Mouse (Mus musculus): Measurements from ENCODE around the gene Ppm1d. TPM values are rescaled to one million over a fixed set of nuclear protein-coding genes. Genes with fewer than 3 reads are reported as not detected.

Gene Ppm1d
- polyA plus RNA-seq, 1 experiment, result 12.8 TPM

DNA sequence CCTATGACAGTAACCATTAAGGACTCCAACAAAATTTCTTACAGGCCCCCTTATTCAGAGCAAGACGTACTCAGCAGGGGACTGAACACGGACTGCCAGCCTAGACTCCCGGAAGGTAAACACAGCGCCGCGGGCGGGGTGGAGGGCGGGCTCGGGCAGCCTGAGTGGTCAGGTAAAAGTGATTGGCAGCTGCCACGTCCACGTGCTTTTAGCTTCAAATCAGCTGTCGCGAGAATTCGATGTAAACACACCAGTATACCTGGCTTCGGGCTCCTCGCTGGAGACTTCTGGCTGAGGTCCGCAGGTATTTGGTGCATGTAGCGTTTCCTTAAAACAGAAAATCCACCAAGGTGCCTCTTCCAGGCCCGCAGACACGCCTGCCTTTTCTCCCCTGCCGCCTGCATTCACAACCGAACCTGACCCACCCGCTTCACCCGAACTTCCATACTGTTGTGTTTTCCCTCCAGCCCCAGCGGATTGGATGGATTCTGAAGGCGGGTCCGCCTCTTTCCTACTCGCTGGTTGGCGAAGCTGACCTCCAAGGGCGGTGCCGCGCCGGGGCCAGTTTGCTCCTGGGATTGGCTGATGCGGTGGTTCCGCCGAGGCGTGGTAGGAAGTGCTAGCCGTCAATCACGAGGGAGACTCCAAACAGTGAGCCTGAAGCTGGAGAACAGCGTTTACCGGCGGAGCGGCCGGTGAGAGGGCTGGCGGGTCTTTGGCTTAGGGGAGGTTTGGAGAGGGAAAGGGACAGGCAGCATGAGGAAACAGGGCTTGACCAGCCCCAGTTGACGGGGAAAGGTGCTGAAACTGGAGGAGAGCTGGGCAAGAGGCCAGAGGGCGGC is 41.7 kb downstream of the Ppm1d start, which contains the start of gene Bcas3:
Gene Bcas3, plus strand, starts transcription at position 629 of the 842 bp plus-strand sequence.
- Histone ChIP-seq H3K27ac (ENCODE audit: control insufficient read depth, insufficient read depth, low read length) (peak within 1 kb of the TSS; percentile 72), H3K36me3 (ENCODE audit: control insufficient read depth, insufficient read depth, low read length) (no peaks in the 10 kb centered on the region), H3K4me3 (ENCODE audit: control insufficient read depth, insufficient read depth, low read length) (peak within 1 kb of the TSS; percentile 78), H3K4me1 (replicated peaks; ENCODE audit: control insufficient read depth, insufficient read depth, low read length) (no peaks in the 10 kb centered on the region), H3K27me3 (ENCODE audit: control insufficient read depth, insufficient read depth, low read length) (no peaks in the 10 kb centered on the region)
- DNase-seq, result peak; percentile 99
- TF ChIP-seq POLR2A (IDR thresholded peaks at IDR 0.05; ENCODE audit: control insufficient read depth, extremely low read depth, insufficient read depth, low read length, poor library complexity), result peak; percentile 97
- TF ChIP-seq CTCF (IDR thresholded peaks at IDR 0.05; ENCODE audit: borderline replicate concordance, control insufficient read depth, extremely low read depth, insufficient read depth, low read length, poor library complexity), result peak; percentile 74; the same call in 1 of the 2 replicates
- under 1% methylated on average over 47 of the region's 47 CpGs for WGBS

DNA sequence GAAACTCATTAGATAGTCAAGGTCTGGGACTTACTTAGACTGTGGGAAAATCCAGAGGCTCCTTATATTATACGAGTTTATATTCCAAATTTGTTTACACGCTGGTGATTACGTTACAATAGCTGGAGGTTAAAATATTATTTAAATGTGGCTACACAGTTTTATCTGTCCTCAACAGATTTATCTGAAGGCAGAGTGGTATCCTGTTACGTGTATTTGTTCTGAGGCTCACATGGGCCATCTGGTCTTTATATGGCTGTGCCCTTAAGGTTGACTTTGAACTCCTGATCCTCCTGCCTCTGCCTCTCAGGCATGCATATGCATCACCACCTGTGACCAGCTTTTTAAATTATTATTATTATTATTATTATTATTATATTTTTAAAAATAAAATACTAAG is 42.8 kb downstream of the Ppm1d start:
- Histone ChIP-seq H3K27me3 (ENCODE audit: control insufficient read depth, insufficient read depth, low read length) (no peaks in the 10 kb centered on the region), H3K4me1 (replicated peaks; ENCODE audit: control insufficient read depth, insufficient read depth, low read length) (no peaks in the 10 kb centered on the region), H3K27ac (ENCODE audit: control insufficient read depth, insufficient read depth, low read length) (no peak overlapping the region), H3K4me3 (ENCODE audit: control insufficient read depth, insufficient read depth, low read length) (no peak overlapping the region), H3K36me3 (ENCODE audit: control insufficient read depth, insufficient read depth, low read length) (no peaks in the 10 kb centered on the region)
- WGBS, result 85% methylated on average over 4 of the region's 4 CpGs
- no peak for TF ChIP-seq CTCF (IDR thresholded peaks at IDR 0.05; ENCODE audit: borderline replicate concordance, control insufficient read depth, extremely low read depth, insufficient read depth, low read length, poor library complexity)
- no peak for TF ChIP-seq POLR2A (IDR thresholded peaks at IDR 0.05; ENCODE audit: control insufficient read depth, extremely low read depth, insufficient read depth, low read length, poor library complexity)
- DNase-seq, result no peak

DNA sequence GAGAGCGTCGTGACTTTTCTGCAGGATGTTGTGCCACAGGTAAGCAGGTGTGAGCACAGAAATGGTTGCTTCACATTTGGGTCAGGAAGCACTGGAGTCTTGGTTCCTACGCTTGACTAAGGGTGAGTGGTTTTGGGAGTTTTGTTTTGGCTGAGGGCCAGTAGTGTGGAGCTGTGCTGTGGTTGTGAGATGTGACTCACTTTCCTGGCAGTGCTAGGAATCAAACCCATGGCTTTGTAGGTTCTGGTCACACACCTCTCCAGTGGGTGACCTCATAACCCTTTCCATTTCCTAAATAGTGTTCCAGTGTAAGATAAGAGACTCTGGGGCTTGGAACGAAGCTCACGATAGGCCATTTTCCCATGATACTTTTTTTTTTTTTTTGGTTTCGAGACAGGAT is 48.6 kb downstream of the Ppm1d start:
- no peak for DNase-seq

DNA sequence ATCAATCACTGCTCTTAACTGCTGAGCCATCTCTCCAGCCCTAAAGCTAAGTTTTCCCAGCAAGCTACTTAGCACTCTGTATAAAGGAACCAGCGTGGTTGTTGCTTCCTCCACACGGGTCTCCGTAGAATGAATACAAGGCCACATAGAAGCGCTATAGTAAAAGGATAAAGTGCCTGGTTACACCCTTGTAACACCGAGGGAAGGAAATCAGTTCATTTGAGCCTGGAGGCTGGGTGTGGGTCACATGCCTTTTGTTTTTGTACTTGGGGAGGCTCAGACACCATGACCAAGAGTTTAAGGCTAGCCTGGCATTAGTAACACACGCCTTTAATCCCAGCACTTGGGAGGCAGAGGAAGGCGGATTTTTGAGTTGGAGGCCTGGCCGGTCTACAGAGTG is 50.6 kb downstream of the Ppm1d start:
- DNase-seq, result no peak
- Histone ChIP-seq H3K27ac (ENCODE audit: control insufficient read depth, insufficient read depth, low read length) (no peak overlapping the region), H3K36me3 (ENCODE audit: control insufficient read depth, insufficient read depth, low read length) (peaks cover 17% of the 10 kb centered on the region), H3K4me3 (ENCODE audit: control insufficient read depth, insufficient read depth, low read length) (no peak overlapping the region), H3K27me3 (ENCODE audit: control insufficient read depth, insufficient read depth, low read length) (no peaks in the 10 kb centered on the region), H3K4me1 (replicated peaks; ENCODE audit: control insufficient read depth, insufficient read depth, low read length) (no peaks in the 10 kb centered on the region)
- WGBS, result 95% methylated on average over 8 of the region's 8 CpGs
- no peak for TF ChIP-seq POLR2A (IDR thresholded peaks at IDR 0.05; ENCODE audit: control insufficient read depth, extremely low read depth, insufficient read depth, low read length, poor library complexity)
- TF ChIP-seq CTCF (IDR thresholded peaks at IDR 0.05; ENCODE audit: borderline replicate concordance, control insufficient read depth, extremely low read depth, insufficient read depth, low read length, poor library complexity), result no peak

More for the DNA sequence above, 48.6 kb downstream of the Ppm1d start:
- TF ChIP-seq CTCF (IDR thresholded peaks at IDR 0.05; ENCODE audit: borderline replicate concordance, control insufficient read depth, extremely low read depth, insufficient read depth, low read length, poor library complexity) (no peak), POLR2A (IDR thresholded peaks at IDR 0.05; ENCODE audit: control insufficient read depth, extremely low read depth, insufficient read depth, low read length, poor library complexity) (no peak)
- Histone ChIP-seq H3K4me1 (replicated peaks; ENCODE audit: control insufficient read depth, insufficient read depth, low read length) (no peaks in the 10 kb centered on the region), H3K4me3 (ENCODE audit: control insufficient read depth, insufficient read depth, low read length) (no peak overlapping the region), H3K27ac (ENCODE audit: control insufficient read depth, insufficient read depth, low read length) (no peak overlapping the region), H3K27me3 (ENCODE audit: control insufficient read depth, insufficient read depth, low read length) (no peaks in the 10 kb centered on the region), H3K36me3 (ENCODE audit: control insufficient read depth, insufficient read depth, low read length) (peaks cover 4% of the 10 kb centered on the region; the same call in 1 of the 2 replicates)
- WGBS, result 94% methylated on average over 6 of the region's 6 CpGs

DNA sequence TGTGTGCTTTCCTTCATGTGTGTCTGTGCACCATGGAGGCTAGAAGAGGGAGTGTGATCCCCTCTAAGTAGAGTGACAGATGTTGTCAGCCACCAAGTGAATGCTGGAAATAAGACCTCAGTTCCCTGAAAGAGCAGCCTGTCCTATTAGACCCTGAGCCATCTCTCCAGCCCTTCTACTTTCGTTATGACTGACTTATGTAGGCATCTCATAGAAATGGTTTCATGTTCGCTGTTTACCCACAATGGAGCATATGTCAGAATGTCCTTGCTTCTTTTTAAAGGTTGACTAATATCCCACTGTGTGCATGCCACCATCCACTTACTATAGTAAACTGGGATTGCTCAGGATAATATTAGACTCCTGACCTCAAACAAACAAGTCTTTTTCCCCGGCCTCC is 55.1 kb downstream of the Ppm1d start:
- H3K27me3 ChIP-seq (ENCODE audit: control insufficient read depth, insufficient read depth, low read length), result no peaks in the 10 kb centered on the region
- H3K4me3 ChIP-seq (ENCODE audit: control insufficient read depth, insufficient read depth, low read length), result no peak overlapping the region
- no peaks in the 10 kb centered on the region for H3K4me1 ChIP-seq (replicated peaks; ENCODE audit: control insufficient read depth, insufficient read depth, low read length)
- peaks cover 26% of the 10 kb centered on the region for H3K36me3 ChIP-seq (ENCODE audit: control insufficient read depth, insufficient read depth, low read length)
- no peak for DNase-seq
- TF ChIP-seq CTCF (IDR thresholded peaks at IDR 0.05; ENCODE audit: borderline replicate concordance, control insufficient read depth, extremely low read depth, insufficient read depth, low read length, poor library complexity) (no peak), POLR2A (IDR thresholded peaks at IDR 0.05; ENCODE audit: control insufficient read depth, extremely low read depth, insufficient read depth, low read length, poor library complexity) (no peak)
- 95% methylated on average over 3 of the region's 3 CpGs for WGBS
- no peak overlapping the region for H3K27ac ChIP-seq (ENCODE audit: control insufficient read depth, insufficient read depth, low read length)

DNA sequence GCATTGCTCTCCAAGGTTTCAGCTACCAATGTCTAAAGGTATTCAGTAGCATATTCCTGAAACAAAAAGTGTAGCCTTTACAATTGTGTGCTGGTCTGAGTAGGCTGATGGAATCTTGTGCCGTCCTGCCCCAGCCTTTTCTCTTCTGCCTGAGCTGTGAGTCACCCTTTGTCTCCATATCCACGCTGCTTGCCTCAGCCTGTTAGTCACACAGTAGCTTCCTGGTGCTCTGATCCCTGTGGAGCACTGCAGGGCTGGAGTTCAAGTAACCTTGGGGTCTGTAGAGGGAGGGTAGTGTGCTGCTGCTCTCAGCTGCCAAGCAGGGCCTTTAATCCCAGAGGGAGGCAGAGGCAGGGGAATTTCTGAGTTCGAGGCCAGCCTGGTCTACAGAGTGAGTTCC is 56.8 kb downstream of the Ppm1d start:
- DNase-seq, result no peak
- 92% methylated on average over 3 of the region's 3 CpGs for WGBS
- H3K4me1 ChIP-seq (replicated peaks; ENCODE audit: control insufficient read depth, insufficient read depth, low read length), result no peaks in the 10 kb centered on the region
- H3K27ac ChIP-seq (ENCODE audit: control insufficient read depth, insufficient read depth, low read length), result no peak overlapping the region
- H3K36me3 ChIP-seq (ENCODE audit: control insufficient read depth, insufficient read depth, low read length), result peaks cover 24% of the 10 kb centered on the region
- H3K4me3 ChIP-seq (ENCODE audit: control insufficient read depth, insufficient read depth, low read length), result no peak overlapping the region
- no peak for TF ChIP-seq POLR2A (IDR thresholded peaks at IDR 0.05; ENCODE audit: control insufficient read depth, extremely low read depth, insufficient read depth, low read length, poor library complexity)
- no peaks in the 10 kb centered on the region for H3K27me3 ChIP-seq (ENCODE audit: control insufficient read depth, insufficient read depth, low read length)

Data from thymus, adult 2 months (tissue).